ENCODE assay signal across 8 mouse cellular contexts in genomic region chr12:72847725-72848124, GRCm38 (mm10).
A peak's percentile ranks its signal among the peaks of the same experiment; 100 is the strongest.
DNase-seq lines count a peak whose midpoint lies in the region; ATAC-seq and TF ChIP-seq lines count a peak whose summit lies in the region.

No protein-coding gene starts in this region.

- TF ChIP-seq CTCF in cerebellum, adult 2 months (IDR thresholded peaks at IDR 0.05; ENCODE audit: borderline replicate concordance, insufficient read depth, low read depth, low read length), result peak; percentile 36; the same call in 1 of the 2 replicates
- peak; percentile 70 for TF ChIP-seq CTCF in Patski (IDR thresholded peaks at IDR 0.05)

- H3K4me2 ChIP-seq in embryonic facial prominence, embryonic 11.5 days (ENCODE audit: low read depth, low read length), result no peak overlapping the region

- no peak for TF ChIP-seq POLR2A in cerebellum, adult 2 months (IDR thresholded peaks at IDR 0.05; ENCODE audit: borderline replicate concordance, insufficient read depth, low read length)

- intact Hi-C loops in left cerebral cortex, postnatal 4 days (cut with DNase I), result loop anchor here (2.0 to 10.0 kb wide), 2 partner anchors 129 to 707 kb away; no protein-coding TSS in a partner anchor

- no peak overlapping the region for H3K9ac ChIP-seq in embryonic facial prominence, embryonic 11.5 days (replicated peaks; ENCODE audit: low read length)

- no peak for ATAC-seq in Patski
- no peak for ATAC-seq in embryonic facial prominence, embryonic 11.5 days (replicated peaks; ENCODE audit: insufficient number of reproducible peaks, low FRiP score, low TSS enrichment, low read depth)
- no peak for ATAC-seq in frontal cortex, adult (ENCODE audit: low TSS enrichment)

- 22% methylated on average over 7 of the region's 7 CpGs for WGBS in cerebellum, adult 2 months
- 22% methylated on average over 7 of the region's 7 CpGs for WGBS in embryonic facial prominence, embryonic 11.5 days

- H3K27me3 ChIP-seq in cerebellum, adult 2 months (ENCODE audit: control insufficient read depth, insufficient read depth, low read length), result no peaks in the 10 kb centered on the region; the same call in 1 of the 2 replicates
- peaks cover 35% of the 10 kb centered on the region for H3K27me3 ChIP-seq in Patski
- H3K27me3 ChIP-seq in embryonic facial prominence, embryonic 11.5 days (ENCODE audit: control insufficient read depth, insufficient read depth, low read length), result peaks cover 2% of the 10 kb centered on the region; the same call in 1 of the 2 replicates

- H3K4me1 ChIP-seq in cerebellum, adult 2 months (ENCODE audit: control insufficient read depth, insufficient read depth, low read length), result no peaks in the 10 kb centered on the region
- H3K4me1 ChIP-seq in embryonic facial prominence, embryonic 11.5 days (ENCODE audit: control insufficient read depth, insufficient read depth, low read length), result no peaks in the 10 kb centered on the region; the same call in 1 of the 2 replicates

- DNase-seq in cerebellum, adult 2 months, result no peak
- no peak for DNase-seq in cerebellum, adult 11 months
- peak; percentile 34 for DNase-seq in left cerebral cortex, postnatal 4 days
- no peak for DNase-seq in left cerebral cortex, adult 8-10 months (ENCODE audit: low spot score in 2 of 2)
- no peak for DNase-seq in Patski (ENCODE audit: low read depth, low spot score)
- DNase-seq in embryonic facial prominence, embryonic 11.5 days (ENCODE audit: low spot score), result peak; percentile 86
- DNase-seq in lung, postnatal 36 days, result peak; percentile 65

- no peaks in the 10 kb centered on the region for H3K36me3 ChIP-seq in embryonic facial prominence, embryonic 11.5 days (replicated peaks; ENCODE audit: control insufficient read depth, insufficient read depth, low read depth, low read length)

- POLR2A ChIA-PET in Patski (lab: Charles Lee), result no interaction called here

- no peak overlapping the region for H3K27ac ChIP-seq in cerebellum, adult 2 months (ENCODE audit: insufficient read depth, low read length)
- no peak overlapping the region for H3K27ac ChIP-seq in embryonic facial prominence, embryonic 11.5 days (replicated peaks; ENCODE audit: low read depth, low read length)

- in situ Hi-C loops in Patski (cut with MboI; ENCODE audit: low pct_unique_long_range_greater_than_20kb), result loop anchor here (25.0 kb wide), 1 partner anchor 690 kb away; the partner anchor contains the start of gene Tmem30b

- H3K4me3 ChIP-seq in cerebellum, adult 2 months (replicated peaks; ENCODE audit: insufficient read depth, low read depth, low read length), result no peak overlapping the region
- H3K4me3 ChIP-seq in embryonic facial prominence, embryonic 11.5 days (ENCODE audit: low read depth, low read length), result no peak overlapping the region

- CTCF ChIA-PET in Patski (lab: Charles Lee), result interaction anchor here (0.8 to 1.9 kb wide), 7 partner anchors 11 to 706 kb away, joined by 3 to 12 read pairs (median 4); no protein-coding TSS in a partner anchor

- no peaks in the 10 kb centered on the region for H3K9me3 ChIP-seq in embryonic facial prominence, embryonic 11.5 days (replicated peaks; ENCODE audit: control insufficient read depth, low read length)

Comparison
In these comparisons a context has a peak if more than half of its experiments do, and no peak if none do; other contexts are left out.
1. DNase-seq: peak in left cerebral cortex, postnatal 4 days (single experiment), embryonic facial prominence, embryonic 11.5 days (single experiment) and lung, postnatal 36 days (single experiment); none in cerebellum, adult 2 months (0 of 2), cerebellum, adult 11 months (single experiment), left cerebral cortex, adult 8-10 months (0 of 2) and Patski (single experiment).